Mouse (Mus musculus): ENCODE measurements around the gene Cmip. TPM values are rescaled to one million over a fixed set of nuclear protein-coding genes. Genes with fewer than 3 reads are reported as not detected.

The Cmip gene
- polyA plus RNA-seq, 1 experiment from 2014 or later = 9.4 TPM

GRCm38 (mm10) chr8:117315727-117316126 is 58.9 kb downstream of the Cmip start:
- Histone ChIP-seq H3K27ac (no peak overlapping the region), H3K36me3 (no peaks in the 10 kb centered on the region), H3K4me3 (no peak overlapping the region), H3K9me3 (replicated peaks) (no peaks in the 10 kb centered on the region), H3K4me1 (replicated peaks) (peaks cover 12% of the 10 kb centered on the region), H3K9ac (no peak overlapping the region), H3K27me3 (no peaks in the 10 kb centered on the region), H3K4me2 (no peak overlapping the region)
- WGBS = 88% methylated on average over 16 of the region's 16 CpGs
- ATAC-seq (replicated peaks; ENCODE audit: insufficient number of reproducible peaks, insufficient read depth, low FRiP score, low read depth) = no peak

- Histone ChIP-seq H3K9me3 (replicated peaks) (no peaks in the 10 kb centered on the region), H3K4me2 (no peak overlapping the region), H3K4me3 (no peak overlapping the region), H3K27ac (no peak overlapping the region), H3K4me1 (replicated peaks) (peaks cover 8% of the 10 kb centered on the region), H3K9ac (no peak overlapping the region), H3K27me3 (no peaks in the 10 kb centered on the region), H3K36me3 (no peaks in the 10 kb centered on the region)
- 91% methylated on average over 8 of the region's 8 CpGs for WGBS
- no peak for ATAC-seq (replicated peaks; ENCODE audit: insufficient number of reproducible peaks, insufficient read depth, low FRiP score, low read depth)
Measured at GRCm38 (mm10) chr8:117317478-117317877, 60.6 kb downstream of the Cmip start.

GRCm38 (mm10) chr8:117318911-117319826 is 62.3 kb downstream of the Cmip start:
- Histone ChIP-seq H3K9ac (no peak overlapping the region), H3K4me1 (replicated peaks) (peaks cover 13% of the 10 kb centered on the region), H3K4me3 (no peak overlapping the region), H3K27me3 (no peaks in the 10 kb centered on the region), H3K36me3 (no peaks in the 10 kb centered on the region), H3K27ac (no peak overlapping the region), H3K9me3 (replicated peaks) (no peaks in the 10 kb centered on the region), H3K4me2 (no peak overlapping the region)
- WGBS = 82% methylated on average over 26 of the region's 26 CpGs
- ATAC-seq (replicated peaks; ENCODE audit: insufficient number of reproducible peaks, insufficient read depth, low FRiP score, low read depth) = no peak

DNA sequence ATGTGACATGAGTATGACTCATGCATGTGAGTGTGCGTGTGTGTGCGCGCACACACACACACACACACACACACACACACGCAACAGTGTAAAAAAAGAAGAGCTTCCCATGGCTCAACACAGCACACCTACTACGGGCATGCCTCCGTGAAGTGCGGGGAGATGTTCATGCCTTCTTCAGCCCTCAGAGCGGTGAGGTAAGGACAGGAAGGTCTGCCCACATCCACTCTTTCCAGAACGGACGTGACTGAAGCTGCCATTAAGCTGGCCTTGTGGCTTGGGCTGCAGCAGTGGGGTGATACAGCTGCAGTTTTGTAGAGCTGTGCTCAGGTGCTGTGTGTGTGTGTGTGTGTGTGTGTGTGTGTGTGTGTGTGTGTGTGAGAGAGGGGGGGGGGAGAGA is 63.8 kb downstream of the Cmip start:
- H3K27me3 ChIP-seq = no peaks in the 10 kb centered on the region
- no peak overlapping the region for H3K27ac ChIP-seq
- H3K4me2 ChIP-seq = no peak overlapping the region
- 91% methylated on average over 10 of the region's 10 CpGs for WGBS
- H3K4me3 ChIP-seq = no peak overlapping the region
- peaks cover 6% of the 10 kb centered on the region; the same call in 1 of the 2 replicates for H3K4me1 ChIP-seq (replicated peaks)
- no peaks in the 10 kb centered on the region for H3K36me3 ChIP-seq
- ATAC-seq (replicated peaks; ENCODE audit: insufficient number of reproducible peaks, insufficient read depth, low FRiP score, low read depth) = no peak
- H3K9ac ChIP-seq = no peak overlapping the region
- H3K9me3 ChIP-seq (replicated peaks) = no peaks in the 10 kb centered on the region

GRCm38 (mm10) chr8:117321232-117321631 is 64.4 kb downstream of the Cmip start:
- H3K27me3 ChIP-seq = no peaks in the 10 kb centered on the region
- no peaks in the 10 kb centered on the region for H3K36me3 ChIP-seq
- no peak overlapping the region for H3K4me2 ChIP-seq
- H3K9ac ChIP-seq = no peak overlapping the region
- 85% methylated on average over 15 of the region's 15 CpGs for WGBS
- no peak for ATAC-seq (replicated peaks; ENCODE audit: insufficient number of reproducible peaks, insufficient read depth, low FRiP score, low read depth)
- H3K9me3 ChIP-seq (replicated peaks) = no peaks in the 10 kb centered on the region
- no peak overlapping the region for H3K4me3 ChIP-seq
- H3K4me1 ChIP-seq (replicated peaks) = peaks cover 6% of the 10 kb centered on the region; the same call in 1 of the 2 replicates
- H3K27ac ChIP-seq = no peak overlapping the region

DNA sequence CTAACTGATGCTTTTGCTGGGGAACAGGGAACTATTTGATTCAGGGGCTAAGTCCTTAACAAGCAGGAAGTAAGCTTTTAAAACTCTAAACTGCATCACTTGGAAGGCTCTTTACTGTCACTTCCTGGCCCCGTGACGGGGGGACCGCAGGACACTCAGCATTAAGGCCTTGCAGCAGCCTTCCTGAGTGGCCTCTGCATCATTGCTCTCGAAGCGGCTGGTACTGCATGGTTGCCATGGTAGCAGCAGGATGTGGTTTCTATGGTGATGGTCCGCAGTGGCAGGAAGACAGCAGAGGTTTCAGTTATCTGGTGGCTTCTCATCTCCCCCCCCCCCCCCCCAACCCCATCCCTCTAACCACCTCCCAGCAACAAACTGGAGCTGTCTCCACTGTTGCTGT is 65.2 kb downstream of the Cmip start:
- H3K9ac ChIP-seq = no peak overlapping the region
- no peak overlapping the region for H3K27ac ChIP-seq
- 82% methylated on average over 6 of the region's 6 CpGs for WGBS
- H3K4me2 ChIP-seq = no peak overlapping the region
- H3K4me3 ChIP-seq = no peak overlapping the region
- no peaks in the 10 kb centered on the region for H3K36me3 ChIP-seq
- H3K27me3 ChIP-seq = no peaks in the 10 kb centered on the region
- H3K4me1 ChIP-seq (replicated peaks) = peaks cover 7% of the 10 kb centered on the region
- no peaks in the 10 kb centered on the region for H3K9me3 ChIP-seq (replicated peaks)
- ATAC-seq (replicated peaks; ENCODE audit: insufficient number of reproducible peaks, insufficient read depth, low FRiP score, low read depth) = no peak; the same call in 1 of the 2 replicates

- ATAC-seq (replicated peaks; ENCODE audit: insufficient number of reproducible peaks, insufficient read depth, low FRiP score, low read depth) = no peak
- Histone ChIP-seq H3K36me3 (no peaks in the 10 kb centered on the region), H3K9me3 (replicated peaks) (no peaks in the 10 kb centered on the region)
Measured at GRCm38 (mm10) chr8:117322715-117323310, 65.9 kb downstream of the Cmip start.

DNA sequence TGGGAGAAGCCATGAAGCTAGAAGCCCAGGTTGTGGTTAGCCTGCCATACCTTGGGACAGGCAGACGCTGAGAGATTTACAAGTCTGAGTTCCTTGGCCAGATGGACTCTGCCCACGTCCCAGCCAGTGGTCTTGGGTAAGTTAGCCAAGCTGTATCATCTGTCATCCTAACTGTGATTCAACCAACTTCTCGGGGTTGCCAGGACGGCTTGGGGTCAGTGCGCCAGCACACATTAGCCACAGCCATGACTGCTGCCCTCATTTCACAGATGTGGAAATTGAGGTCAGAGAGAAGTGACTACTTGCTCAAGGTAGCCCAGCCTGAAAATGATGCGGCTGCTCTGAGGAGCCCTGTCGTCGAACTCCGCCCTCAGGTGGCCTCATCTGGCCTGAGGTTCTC is 68.0 kb downstream of the Cmip start:
- H3K36me3 ChIP-seq = no peaks in the 10 kb centered on the region
- no peak overlapping the region for H3K4me3 ChIP-seq
- H3K27me3 ChIP-seq = no peaks in the 10 kb centered on the region
- H3K27ac ChIP-seq = no peak overlapping the region
- WGBS = 92% methylated on average over 9 of the region's 9 CpGs
- H3K4me1 ChIP-seq (replicated peaks) = peaks cover 18% of the 10 kb centered on the region
- H3K9ac ChIP-seq = no peak overlapping the region
- no peak for ATAC-seq (replicated peaks; ENCODE audit: insufficient number of reproducible peaks, insufficient read depth, low FRiP score, low read depth)
- H3K4me2 ChIP-seq = no peak overlapping the region
- no peaks in the 10 kb centered on the region for H3K9me3 ChIP-seq (replicated peaks)

More at GRCm38 (mm10) chr8:117322715-117323310, 65.9 kb downstream of the Cmip start:
- no peak overlapping the region for H3K27ac ChIP-seq
- no peak overlapping the region for H3K9ac ChIP-seq
- H3K4me3 ChIP-seq = no peak overlapping the region
- H3K4me1 ChIP-seq (replicated peaks) = peaks cover 13% of the 10 kb centered on the region
- no peaks in the 10 kb centered on the region for H3K27me3 ChIP-seq
- no peak overlapping the region for H3K4me2 ChIP-seq
- 30% methylated on average over 8 of the region's 8 CpGs for WGBS

- H3K4me1 ChIP-seq (replicated peaks) = peaks cover 18% of the 10 kb centered on the region
- H3K9me3 ChIP-seq (replicated peaks) = no peaks in the 10 kb centered on the region
- no peak overlapping the region for H3K9ac ChIP-seq
- H3K4me3 ChIP-seq = no peak overlapping the region
- H3K27me3 ChIP-seq = no peaks in the 10 kb centered on the region
- H3K36me3 ChIP-seq = no peaks in the 10 kb centered on the region
- H3K4me2 ChIP-seq = no peak overlapping the region
- no peak for ATAC-seq (replicated peaks; ENCODE audit: insufficient number of reproducible peaks, insufficient read depth, low FRiP score, low read depth)
- WGBS = 62% methylated on average over 5 of the region's 5 CpGs
- no peak overlapping the region for H3K27ac ChIP-seq
Measured at GRCm38 (mm10) chr8:117326735-117327134, 69.9 kb downstream of the Cmip start.

DNA sequence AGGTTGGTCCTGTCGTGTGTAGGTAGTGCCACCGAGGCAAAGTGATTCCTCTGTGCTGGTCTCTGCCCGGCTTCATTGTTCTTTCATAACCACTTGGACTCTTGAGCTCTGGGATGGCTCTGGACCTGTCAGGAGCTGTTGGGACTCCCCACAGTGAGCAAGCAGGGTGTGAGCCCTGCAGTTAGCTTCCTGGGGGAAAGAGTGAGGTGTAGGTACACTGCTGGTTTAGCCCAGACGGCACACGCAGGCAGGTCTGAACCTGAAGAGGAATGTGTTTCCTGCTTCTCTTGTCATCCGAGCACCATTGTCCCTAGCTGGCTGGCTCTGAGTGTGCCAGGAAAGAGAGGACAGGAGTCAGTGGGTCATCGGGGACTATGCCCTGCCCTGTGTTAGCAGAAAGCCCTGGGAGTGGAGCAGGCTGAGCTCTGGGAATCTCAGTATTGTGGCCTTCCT is 70.5 kb downstream of the Cmip start:
- H3K36me3 ChIP-seq = no peaks in the 10 kb centered on the region
- 22% methylated on average over 7 of the region's 7 CpGs for WGBS
- H3K27ac ChIP-seq = peak overlapping the region; percentile 13
- no peaks in the 10 kb centered on the region for H3K27me3 ChIP-seq
- H3K4me3 ChIP-seq = no peak overlapping the region
- peaks cover 17% of the 10 kb centered on the region for H3K4me1 ChIP-seq (replicated peaks)
- no peaks in the 10 kb centered on the region for H3K9me3 ChIP-seq (replicated peaks)
- no peak overlapping the region for H3K9ac ChIP-seq
- no peak overlapping the region for H3K4me2 ChIP-seq
- ATAC-seq (replicated peaks; ENCODE audit: insufficient number of reproducible peaks, insufficient read depth, low FRiP score, low read depth) = peak; percentile 28; the same call in 1 of the 2 replicates

DNA sequence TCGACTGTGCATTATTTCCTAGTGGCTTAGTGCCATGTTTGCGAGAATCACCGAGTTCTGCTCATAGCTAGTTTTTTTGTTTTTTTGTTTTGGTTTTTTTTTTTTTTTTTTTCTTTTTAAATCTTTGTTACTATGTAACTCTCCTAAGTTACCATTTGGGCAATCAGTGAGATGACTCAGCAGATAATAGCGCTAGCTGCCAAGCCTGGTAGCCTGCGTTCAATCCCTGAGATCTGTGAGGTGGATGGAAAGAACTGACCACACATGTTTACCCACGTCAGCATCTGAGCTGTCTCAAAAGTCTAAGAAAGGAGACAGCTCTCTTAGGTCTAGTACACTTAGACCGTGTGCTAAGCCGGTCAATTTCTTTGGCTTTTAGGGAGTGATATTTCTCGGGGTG is 71.9 kb downstream of the Cmip start:
- Histone ChIP-seq H3K9me3 (replicated peaks) (no peaks in the 10 kb centered on the region), H3K9ac (no peak overlapping the region), H3K27me3 (no peaks in the 10 kb centered on the region), H3K36me3 (no peaks in the 10 kb centered on the region), H3K4me1 (replicated peaks) (peaks cover 19% of the 10 kb centered on the region), H3K4me2 (no peak overlapping the region), H3K4me3 (no peak overlapping the region), H3K27ac (no peak overlapping the region)
- ATAC-seq (replicated peaks; ENCODE audit: insufficient number of reproducible peaks, insufficient read depth, low FRiP score, low read depth) = no peak
- WGBS = 71% methylated on average over 9 of the region's 9 CpGs

All from heart, embryonic 15.5 days (tissue).